Mouse (Mus musculus): ENCODE measurements around the gene Tuba3a. TPM values are rescaled to one million over a fixed set of nuclear protein-coding genes. Genes with fewer than 3 reads are reported as not detected.

Gene Tuba3a
- polyA plus RNA-seq, 1 experiment from 2014 or later, result not detected

DNA sequence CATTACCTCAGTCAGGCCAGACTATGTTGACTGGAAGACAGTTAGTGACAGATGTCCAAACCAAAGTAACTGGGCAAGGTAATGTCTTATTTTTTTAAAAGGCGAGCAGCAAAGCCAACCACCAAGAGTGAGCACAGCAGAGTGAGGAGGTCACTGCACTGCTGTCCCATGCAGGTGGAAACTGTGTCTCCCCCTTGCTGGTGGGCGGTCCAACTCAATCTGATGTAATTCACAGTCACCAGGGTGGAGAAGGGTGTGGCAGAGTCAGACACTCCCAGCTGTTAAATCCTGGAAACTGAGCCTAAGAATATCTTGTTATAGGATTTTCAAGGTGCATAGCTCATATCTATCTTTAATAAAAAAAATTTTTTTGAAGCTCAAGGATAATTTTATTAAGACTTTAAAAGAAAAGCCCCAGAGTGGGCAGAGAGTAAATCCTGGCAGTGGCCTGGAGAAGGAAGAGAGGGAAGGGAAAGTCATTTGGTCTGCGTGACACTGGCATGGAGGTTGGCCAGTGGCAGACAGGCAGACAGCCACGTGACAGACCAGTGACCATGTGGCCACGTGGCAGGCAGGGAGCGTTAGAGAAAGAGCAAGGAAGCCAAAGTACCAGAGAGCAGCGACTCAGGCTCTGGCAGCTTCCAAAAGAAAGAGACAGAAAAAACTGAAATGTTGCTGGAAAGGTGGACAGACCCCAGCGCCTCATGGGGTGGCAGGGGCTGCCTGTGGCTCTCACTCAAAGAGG is 29.4 kb downstream of the Tuba3a start:
- Histone ChIP-seq H3K36me3 (no peaks in the 10 kb centered on the region), H3K4me3 (no peak overlapping the region), H3K9me3 (no peaks in the 10 kb centered on the region), H3K27me3 (no peaks in the 10 kb centered on the region), H3K27ac (replicated peaks) (no peak overlapping the region), H3K4me1 (no peaks in the 10 kb centered on the region), H3K9ac (replicated peaks) (no peak overlapping the region), H3K4me2 (replicated peaks) (no peak overlapping the region)
- 79% methylated on average over 8 of the region's 8 CpGs for WGBS
- no peak for ATAC-seq (ENCODE audit: low FRiP score, low read depth)

- no peaks in the 10 kb centered on the region for H3K27me3 ChIP-seq
- no peaks in the 10 kb centered on the region for H3K9me3 ChIP-seq
- no peak overlapping the region for H3K27ac ChIP-seq (replicated peaks)
- no peaks in the 10 kb centered on the region for H3K4me1 ChIP-seq
- ATAC-seq (ENCODE audit: low FRiP score, low read depth), result no peak
- no peak overlapping the region for H3K4me2 ChIP-seq (replicated peaks)
- no peak overlapping the region for H3K4me3 ChIP-seq
- no peaks in the 10 kb centered on the region for H3K36me3 ChIP-seq
- H3K9ac ChIP-seq (replicated peaks), result no peak overlapping the region
- 85% methylated on average over 7 of the region's 7 CpGs for WGBS
Observed at GRCm38 (mm10) chr6:125255516-125256044, 30.3 kb downstream of the Tuba3a start.

DNA sequence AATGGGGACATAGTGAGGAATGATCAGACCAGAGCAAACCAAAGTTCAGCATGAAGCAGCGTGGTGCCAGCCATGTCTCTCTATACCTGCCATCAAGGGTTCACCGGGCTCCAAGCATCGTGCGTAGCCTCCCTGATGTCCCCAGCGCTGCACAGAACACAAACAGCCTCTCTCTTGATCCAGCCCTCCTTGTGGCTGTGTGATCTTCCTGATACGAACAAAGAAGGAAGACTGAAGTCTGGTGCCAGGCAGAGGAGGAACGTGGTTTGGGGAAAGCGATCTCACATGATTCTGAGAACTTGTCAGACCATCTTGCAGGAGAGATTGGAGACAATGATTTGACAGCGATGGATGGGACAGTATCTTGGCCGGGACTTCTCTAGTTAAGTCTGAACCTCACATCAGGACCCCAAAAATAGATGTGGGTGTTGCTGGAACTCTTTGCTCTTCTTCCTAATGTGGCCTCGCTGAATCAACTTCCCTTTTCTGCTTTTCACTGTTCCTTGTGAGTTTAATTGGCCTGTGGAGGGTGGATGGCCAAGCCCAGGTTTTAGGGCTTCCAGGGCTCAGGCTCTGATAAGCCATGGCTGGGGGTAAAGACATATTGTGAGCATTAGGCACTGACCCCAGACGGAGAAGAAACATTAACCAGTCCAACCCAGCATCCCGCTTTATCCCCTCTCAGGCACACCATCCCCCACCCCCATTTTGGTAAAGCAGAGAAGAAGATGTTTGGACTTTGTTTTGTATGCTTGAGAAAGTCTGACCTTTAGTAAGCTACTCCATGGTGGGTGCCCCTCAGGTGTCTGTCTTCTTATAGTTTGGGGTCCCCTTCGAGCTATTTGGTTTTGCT is 31.8 kb downstream of the Tuba3a start:
- Histone ChIP-seq H3K27ac (replicated peaks) (no peak overlapping the region), H3K36me3 (no peaks in the 10 kb centered on the region), H3K9me3 (no peaks in the 10 kb centered on the region), H3K4me2 (replicated peaks) (no peak overlapping the region), H3K9ac (replicated peaks) (no peak overlapping the region), H3K4me1 (no peaks in the 10 kb centered on the region), H3K27me3 (no peaks in the 10 kb centered on the region), H3K4me3 (no peak overlapping the region)
- WGBS, result 82% methylated on average over 14 of the region's 14 CpGs
- no peak for ATAC-seq (ENCODE audit: low FRiP score, low read depth)

GRCm38 (mm10) chr6:125252711-125253110 is 33.1 kb downstream of the Tuba3a start:
- Histone ChIP-seq H3K27ac (replicated peaks) (no peak overlapping the region), H3K27me3 (no peaks in the 10 kb centered on the region), H3K4me1 (no peaks in the 10 kb centered on the region), H3K4me3 (no peak overlapping the region), H3K9ac (replicated peaks) (no peak overlapping the region), H3K4me2 (replicated peaks) (no peak overlapping the region), H3K36me3 (no peaks in the 10 kb centered on the region), H3K9me3 (no peaks in the 10 kb centered on the region)
- no peak for ATAC-seq (ENCODE audit: low FRiP score, low read depth)
- 93% methylated on average over 8 of the region's 8 CpGs for WGBS

GRCm38 (mm10) chr6:125252285-125252684 is 33.6 kb downstream of the Tuba3a start:
- no peaks in the 10 kb centered on the region for H3K9me3 ChIP-seq
- no peak overlapping the region for H3K9ac ChIP-seq (replicated peaks)
- no peaks in the 10 kb centered on the region for H3K36me3 ChIP-seq
- no peaks in the 10 kb centered on the region for H3K4me1 ChIP-seq
- no peaks in the 10 kb centered on the region for H3K27me3 ChIP-seq
- no peak overlapping the region for H3K4me3 ChIP-seq
- WGBS, result 90% methylated on average over 3 of the region's 3 CpGs
- H3K27ac ChIP-seq (replicated peaks), result no peak overlapping the region
- no peak for ATAC-seq (ENCODE audit: low FRiP score, low read depth)
- no peak overlapping the region for H3K4me2 ChIP-seq (replicated peaks)

GRCm38 (mm10) chr6:125244551-125244950 is 41.3 kb downstream of the Tuba3a start:
- H3K4me3 ChIP-seq, result no peak overlapping the region
- H3K36me3 ChIP-seq, result no peaks in the 10 kb centered on the region
- H3K4me1 ChIP-seq, result no peaks in the 10 kb centered on the region
- H3K9me3 ChIP-seq, result no peaks in the 10 kb centered on the region
- H3K4me2 ChIP-seq (replicated peaks), result no peak overlapping the region
- H3K27me3 ChIP-seq, result no peaks in the 10 kb centered on the region
- no peak for ATAC-seq (ENCODE audit: low FRiP score, low read depth)
- 56% methylated on average over 1 of the region's 1 CpGs for WGBS
- no peak overlapping the region for H3K9ac ChIP-seq (replicated peaks)
- H3K27ac ChIP-seq (replicated peaks), result no peak overlapping the region

- ATAC-seq (ENCODE audit: low FRiP score, low read depth), result no peak
- Histone ChIP-seq H3K4me2 (replicated peaks) (no peak overlapping the region), H3K4me3 (no peak overlapping the region), H3K4me1 (peaks cover 2% of the 10 kb centered on the region; the same call in 1 of the 2 replicates), H3K27ac (replicated peaks) (no peak overlapping the region), H3K27me3 (no peaks in the 10 kb centered on the region), H3K9ac (replicated peaks) (no peak overlapping the region), H3K36me3 (no peaks in the 10 kb centered on the region), H3K9me3 (no peaks in the 10 kb centered on the region)
- 85% methylated on average over 8 of the region's 8 CpGs for WGBS
Observed at GRCm38 (mm10) chr6:125241566-125241965, 44.3 kb downstream of the Tuba3a start.

DNA sequence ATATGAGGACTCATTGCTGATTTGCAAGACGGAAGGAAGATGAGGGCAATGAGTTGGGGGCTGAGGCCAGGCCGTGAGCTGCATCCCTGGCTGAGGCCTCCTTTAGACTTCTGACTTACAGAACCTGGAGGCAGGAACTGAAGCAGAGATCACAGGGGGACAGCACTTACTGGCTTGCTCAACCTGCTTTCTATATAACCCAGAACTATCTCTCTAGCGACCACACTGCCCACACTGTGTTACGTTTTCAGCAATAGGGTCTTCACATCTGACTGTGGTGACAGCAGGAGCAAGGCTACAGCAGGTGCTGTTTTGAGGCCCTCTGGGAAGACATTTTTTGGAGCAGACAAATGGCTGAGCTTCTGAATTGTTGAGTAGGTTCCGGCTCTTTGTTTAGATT is 45.2 kb downstream of the Tuba3a start:
- no peaks in the 10 kb centered on the region for H3K9me3 ChIP-seq
- no peak overlapping the region for H3K4me2 ChIP-seq (replicated peaks)
- peaks cover 7% of the 10 kb centered on the region; the same call in 1 of the 2 replicates for H3K4me1 ChIP-seq
- no peaks in the 10 kb centered on the region for H3K36me3 ChIP-seq
- no peaks in the 10 kb centered on the region for H3K27me3 ChIP-seq
- 86% methylated on average over 5 of the region's 5 CpGs for WGBS
- ATAC-seq (ENCODE audit: low FRiP score, low read depth), result no peak
- H3K4me3 ChIP-seq, result no peak overlapping the region
- no peak overlapping the region for H3K9ac ChIP-seq (replicated peaks)
- no peak overlapping the region for H3K27ac ChIP-seq (replicated peaks)

- H3K27ac ChIP-seq (replicated peaks), result no peak overlapping the region
- 93% methylated on average over 5 of the region's 5 CpGs for WGBS
- peaks cover 7% of the 10 kb centered on the region; the same call in 1 of the 2 replicates for H3K4me1 ChIP-seq
- H3K9ac ChIP-seq (replicated peaks), result no peak overlapping the region
- no peaks in the 10 kb centered on the region for H3K36me3 ChIP-seq
- no peak for ATAC-seq (ENCODE audit: low FRiP score, low read depth)
- no peaks in the 10 kb centered on the region for H3K27me3 ChIP-seq
- H3K4me3 ChIP-seq, result no peak overlapping the region
- H3K4me2 ChIP-seq (replicated peaks), result no peak overlapping the region
- no peaks in the 10 kb centered on the region for H3K9me3 ChIP-seq
Observed at GRCm38 (mm10) chr6:125239547-125239946, 46.3 kb downstream of the Tuba3a start.

- H3K4me2 ChIP-seq (replicated peaks), result no peak overlapping the region
- H3K36me3 ChIP-seq, result no peaks in the 10 kb centered on the region
- no peaks in the 10 kb centered on the region for H3K27me3 ChIP-seq
- H3K4me3 ChIP-seq, result no peak overlapping the region
- 87% methylated on average over 6 of the region's 6 CpGs for WGBS
- ATAC-seq (ENCODE audit: low FRiP score, low read depth), result no peak
- H3K27ac ChIP-seq (replicated peaks), result no peak overlapping the region
- H3K9me3 ChIP-seq, result no peaks in the 10 kb centered on the region
- H3K9ac ChIP-seq (replicated peaks), result no peak overlapping the region
- H3K4me1 ChIP-seq, result peaks cover 7% of the 10 kb centered on the region; the same call in 1 of the 2 replicates
Observed at GRCm38 (mm10) chr6:125238396-125238795, 47.4 kb downstream of the Tuba3a start.

- H3K27me3 ChIP-seq, result no peaks in the 10 kb centered on the region
- H3K9ac ChIP-seq (replicated peaks), result no peak overlapping the region
- H3K9me3 ChIP-seq, result no peaks in the 10 kb centered on the region
- H3K4me3 ChIP-seq, result no peak overlapping the region
- 92% methylated on average over 4 of the region's 4 CpGs for WGBS
- H3K4me2 ChIP-seq (replicated peaks), result no peak overlapping the region
- no peaks in the 10 kb centered on the region for H3K36me3 ChIP-seq
- H3K27ac ChIP-seq (replicated peaks), result no peak overlapping the region
- peaks cover 7% of the 10 kb centered on the region; the same call in 1 of the 2 replicates for H3K4me1 ChIP-seq
- no peak for ATAC-seq (ENCODE audit: low FRiP score, low read depth)
Observed at GRCm38 (mm10) chr6:125237421-125237820, 48.4 kb downstream of the Tuba3a start.

GRCm38 (mm10) chr6:125236782-125237181 is 49.1 kb downstream of the Tuba3a start, which contains the start of gene Cd27:
Gene Cd27 (minus strand): TSS chr6:125237010.
- no peak within 1 kb of the TSS for H3K4me3 ChIP-seq
- H3K4me2 ChIP-seq (replicated peaks), result no peak within 1 kb of the TSS
- H3K9me3 ChIP-seq, result no peaks in the 10 kb centered on the region
- no peaks in the 10 kb centered on the region for H3K27me3 ChIP-seq
- peaks cover 13% of the 10 kb centered on the region for H3K4me1 ChIP-seq
- no peak for ATAC-seq (ENCODE audit: low FRiP score, low read depth)
- H3K36me3 ChIP-seq, result no peaks in the 10 kb centered on the region
- H3K9ac ChIP-seq (replicated peaks), result no peak within 1 kb of the TSS
- WGBS, result 32% methylated on average over 6 of the region's 6 CpGs
- no peak within 1 kb of the TSS for H3K27ac ChIP-seq (replicated peaks)

Data from midbrain, embryonic 12.5 days (tissue).